Mouse (Mus musculus) limb, embryonic 14.5 days (tissue): ENCODE measurements around the gene Prdm11. TPM values are rescaled to one million over a fixed set of nuclear protein-coding genes. Genes with fewer than 3 reads are reported as not detected.

Source experiments
- ATAC-seq: fragments of 200-750 bp; cut with Nextera tagmentation; 2 replicates; pipeline ENCODE4 v1.8.0; 2017; ENCODE audit warnings: low read depth, moderate number of reproducible peaks, moderate TSS enrichment; ENCODE audit not compliant: low FRiP score
- DNase-seq: peaks from one replicate; pipeline ENCODE4 v3.0.0-alpha.2; 2015; ENCODE audit warnings: low spot score
- H3K27ac ChIP-seq: fragments of 300-500 bp; sonication (generic); replicated peaks from 2 replicates; pipeline ENCODE4 v1.5.1; 2014; ENCODE audit warnings: low read depth, mild to moderate bottlenecking, low read length, moderate library complexity, mixed read lengths
- H3K27me3 ChIP-seq: fragments of 300-500 bp; sonication (generic); 2 replicates; pipeline ENCODE4 v1.6.1; 2014; ENCODE audit warnings: low read length, mixed read lengths; ENCODE audit not compliant: control insufficient read depth, insufficient read depth
- H3K36me3 ChIP-seq: fragments of 300-500 bp; sonication (generic); 2 replicates; pipeline ENCODE4 v1.6.1; 2014; ENCODE audit warnings: mild to moderate bottlenecking, low read length, moderate library complexity, mixed read lengths; ENCODE audit not compliant: control insufficient read depth, insufficient read depth
- H3K4me1 ChIP-seq: fragments of 300-500 bp; sonication (generic); 2 replicates; pipeline ENCODE4 v1.6.1; 2014; ENCODE audit warnings: antibody characterized with exemption, low read length, mixed read lengths; ENCODE audit not compliant: control insufficient read depth, insufficient read depth
- H3K4me2 ChIP-seq: fragments of 300-500 bp; sonication (generic); replicated peaks from 2 replicates; pipeline ENCODE4 v1.6.1; 2014; ENCODE audit warnings: low read depth, mild to moderate bottlenecking, low read length, moderate library complexity; ENCODE audit not compliant: severe bottlenecking
- H3K4me3 ChIP-seq: fragments of 300-500 bp; sonication (generic); replicated peaks from 2 replicates; pipeline ENCODE4 v1.5.1; 2014; ENCODE audit warnings: low read length
- H3K9ac ChIP-seq: fragments of 300-500 bp; sonication (generic); 2 replicates; pipeline ENCODE4 v1.6.1; 2014; ENCODE audit warnings: mild to moderate bottlenecking, low read depth, low read length, moderate library complexity; ENCODE audit not compliant: severe bottlenecking
- H3K9me3 ChIP-seq: fragments of 300-500 bp; sonication (generic); 2 replicates; pipeline ENCODE4 v1.6.1; 2016; ENCODE audit warnings: low read length; ENCODE audit not compliant: control insufficient read depth
- POLR2A ChIP-seq: fragments of 200-500 bp; IDR thresholded peaks from 2 replicates; pipeline ENCODE4 v1.8.0; 2012; ENCODE audit warnings: inconsistent platforms, mild to moderate bottlenecking, moderate library complexity, borderline replicate concordance; ENCODE audit not compliant: insufficient read depth, insufficient read length; ENCODE audit errors: extremely low read depth
- WGBS: fragments of 180-500 bp; shearing (Covaris S2); extraction: QIAGEN DNeasy Blood & Tissue Kit; methylation state at CpG from one replicate; pipeline ENCODE4 v1.1.7; 2014; 5-methylcytosine and 5-hydroxymethylcytosine counted together
- polyA plus RNA-seq, 2 experiments: library from polyadenylated mRNA; depleted of rRNA in 1 of 2; stranded (reverse) in 1 of 2; unstranded in 1 of 2; fragments of >200 nt; fragmentation: Nextera tagmentation in 1 of 2; extraction: Ambion mirVana in 1 of 2; gene quantifications; 2 replicates each; pipeline versions ENCODE4 v1.2.1 to v1.2.3; 2012 to 2014

The Prdm11 gene
- polyA plus RNA-seq, 2 experiments, result 6.5 to 24.4 TPM

- H3K9ac ChIP-seq, result no peak overlapping the region
- ATAC-seq (no peak), DNase-seq (no peak)
- peaks cover 6% of the 10 kb centered on the region; the same call in 1 of the 2 replicates for H3K9me3 ChIP-seq
- no peak overlapping the region for H3K4me2 ChIP-seq
- H3K4me3 ChIP-seq, result no peak overlapping the region
- H3K27ac ChIP-seq, result no peak overlapping the region
- TF ChIP-seq POLR2A, result no peak
- 86% methylated on average over 17 of the region's 17 CpGs for WGBS
- H3K36me3 ChIP-seq, result no peaks in the 10 kb centered on the region
- no peaks in the 10 kb centered on the region for H3K27me3 ChIP-seq
- no peaks in the 10 kb centered on the region for H3K4me1 ChIP-seq
These were observed 92.5 kb downstream of the Prdm11 start for GRCm38 (mm10) chr2:92953450-92953849.

- TF ChIP-seq POLR2A, result no peak
These were observed 96.4 kb downstream of the Prdm11 start for GRCm38 (mm10) chr2:92949518-92949917.

GRCm38 (mm10) chr2:92948699-92949300, 97.2 kb downstream of the Prdm11 start:
- 38% methylated on average over 7 of the region's 7 CpGs for WGBS
- Histone ChIP-seq H3K36me3 (no peaks in the 10 kb centered on the region), H3K27ac (no peak overlapping the region), H3K4me1 (peaks cover 11% of the 10 kb centered on the region), H3K27me3 (no peaks in the 10 kb centered on the region), H3K9me3 (no peaks in the 10 kb centered on the region), H3K9ac (no peak overlapping the region), H3K4me2 (no peak overlapping the region), H3K4me3 (no peak overlapping the region)
- TF ChIP-seq POLR2A, result no peak
- ATAC-seq (no peak), DNase-seq (no peak)

More at GRCm38 (mm10) chr2:92949518-92949917, 96.4 kb downstream of the Prdm11 start:
- peaks cover 11% of the 10 kb centered on the region for H3K4me1 ChIP-seq
- no peak for ATAC-seq
- no peak overlapping the region for H3K4me2 ChIP-seq
- H3K9ac ChIP-seq, result no peak overlapping the region
- H3K36me3 ChIP-seq, result no peaks in the 10 kb centered on the region
- H3K4me3 ChIP-seq, result no peak overlapping the region
- no peak for DNase-seq
- no peaks in the 10 kb centered on the region for H3K9me3 ChIP-seq
- no peaks in the 10 kb centered on the region for H3K27me3 ChIP-seq
- WGBS, result 29% methylated on average over 1 of the region's 1 CpGs
- H3K27ac ChIP-seq, result no peak overlapping the region

- Histone ChIP-seq H3K9ac (no peak overlapping the region), H3K4me1 (peaks cover 11% of the 10 kb centered on the region), H3K4me2 (no peak overlapping the region), H3K27me3 (no peaks in the 10 kb centered on the region), H3K4me3 (no peak overlapping the region), H3K9me3 (no peaks in the 10 kb centered on the region), H3K36me3 (no peaks in the 10 kb centered on the region), H3K27ac (no peak overlapping the region)
- no peak for TF ChIP-seq POLR2A
- DNase-seq (peak; percentile 81), ATAC-seq (peak; percentile 85)
- 5% methylated on average over 12 of the region's 12 CpGs for WGBS
These were observed 97.8 kb downstream of the Prdm11 start for GRCm38 (mm10) chr2:92947981-92948698.

- no peaks in the 10 kb centered on the region for H3K9me3 ChIP-seq
- no peak overlapping the region for H3K9ac ChIP-seq
- DNase-seq (no peak), ATAC-seq (no peak)
- no peaks in the 10 kb centered on the region for H3K36me3 ChIP-seq
- H3K4me1 ChIP-seq, result peaks cover 11% of the 10 kb centered on the region
- no peak overlapping the region for H3K4me2 ChIP-seq
- TF ChIP-seq POLR2A, result no peak
- 86% methylated on average over 11 of the region's 11 CpGs for WGBS
- H3K27me3 ChIP-seq, result no peaks in the 10 kb centered on the region
- no peak overlapping the region for H3K4me3 ChIP-seq
- no peak overlapping the region for H3K27ac ChIP-seq
These were observed 100.0 kb downstream of the Prdm11 start for GRCm38 (mm10) chr2:92945824-92946598.
